Mouse (Mus musculus) heart, embryonic 14.5 days (tissue): ENCODE results near the gene Zfp326. TPM values are rescaled to one million over a fixed set of nuclear protein-coding genes. Genes with fewer than 3 reads are reported as not detected.
A peak's percentile ranks its signal among the peaks of the same experiment; 100 is the strongest.

ENCODE experiments used
- ATAC-seq: fragments of 200-750 bp; cut with Nextera tagmentation; 2 replicates; pipeline ENCODE4 v1.8.0; 2017; ENCODE audit warnings: low read depth, moderate TSS enrichment; ENCODE audit not compliant: insufficient number of reproducible peaks, insufficient read depth, low FRiP score
- H3K27ac ChIP-seq, 2 experiments: fragments of 200-500 bp in 1 of 2; fragments of 300-500 bp in 1 of 2; sonication (generic) in 1 of 2; replicated peaks in 1 of 2; 2 replicates each; pipeline ENCODE4 v1.5.1; 2012 to 2014; ENCODE audit warnings: low read depth in 2 of 2, low read length in 2 of 2, control low read depth in 1 of 2, mild to moderate bottlenecking in 1 of 2, mixed read lengths in 1 of 2; ENCODE audit not compliant: control insufficient read depth in 1 of 2, insufficient read depth in 1 of 2
- H3K27me3 ChIP-seq: fragments of 300-500 bp; sonication (generic); 2 replicates; pipeline ENCODE4 v1.6.1; 2014; ENCODE audit warnings: mild to moderate bottlenecking, low read length, control low read depth; ENCODE audit not compliant: control insufficient read depth, insufficient read depth
- H3K36me3 ChIP-seq: fragments of 300-500 bp; sonication (generic); 2 replicates; pipeline ENCODE4 v1.6.1; 2014; ENCODE audit warnings: mild to moderate bottlenecking, control low read depth, low read length, mixed read lengths; ENCODE audit not compliant: control insufficient read depth, insufficient read depth
- H3K4me1 ChIP-seq, 2 experiments: fragments of 200-500 bp in 1 of 2; fragments of 300-500 bp in 1 of 2; sonication (generic) in 1 of 2; 2 replicates each; pipeline ENCODE4 v1.6.1; 2012 to 2014; ENCODE audit warnings: low read length in 2 of 2, control low read depth in 1 of 2, mixed read lengths in 1 of 2; ENCODE audit not compliant: control insufficient read depth in 2 of 2, insufficient read depth in 2 of 2
- H3K4me2 ChIP-seq: fragments of 300-500 bp; sonication (generic); 2 replicates; pipeline ENCODE4 v1.6.1; 2014; ENCODE audit warnings: mild to moderate bottlenecking, low read length
- H3K4me3 ChIP-seq, 2 experiments: fragments of 200-500 bp in 1 of 2; fragments of 300-500 bp in 1 of 2; sonication (generic) in 1 of 2; 2 replicates each; pipeline ENCODE4 v1.5.1; 2012 to 2014; ENCODE audit warnings: low read length in 2 of 2, mild to moderate bottlenecking in 2 of 2, control low read depth in 1 of 2, low read depth in 1 of 2, moderate library complexity in 1 of 2; ENCODE audit not compliant: control insufficient read depth in 1 of 2, insufficient read depth in 1 of 2
- H3K9ac ChIP-seq: fragments of 300-500 bp; sonication (generic); 2 replicates; pipeline ENCODE4 v1.6.1; 2014; ENCODE audit warnings: mild to moderate bottlenecking, low read length
- H3K9me3 ChIP-seq: fragments of 300-500 bp; sonication (generic); 2 replicates; pipeline ENCODE4 v1.6.1; 2016; ENCODE audit warnings: low read length, control low read depth; ENCODE audit not compliant: control insufficient read depth
- WGBS: fragments of 180-500 bp; shearing (Covaris S2); extraction: QIAGEN DNeasy Blood & Tissue Kit; methylation state at CpG from one replicate; pipeline ENCODE4 v1.1.7; 2014; 5-methylcytosine and 5-hydroxymethylcytosine counted together
- polyA plus RNA-seq: library from polyadenylated mRNA; unstranded; fragments of >200 nt; fragmentation: Nextera tagmentation; extraction: Ambion mirVana; gene quantifications from 2 replicates; pipeline ENCODE4 v1.2.1, GENCODE M21; 2014

The Zfp326 gene
- polyA plus RNA-seq, 1 experiment from 2014 or later, result 24.4 TPM

GRCm38 (mm10) chr5:105867841-105868447, 8.4 kb upstream of the Zfp326 start:
- Histone ChIP-seq H3K4me2 (peak overlapping the region; percentile 45), H3K9ac (0 out of 2 replicates have a peak overlapping the region, but pooled peaks have one; percentile 5), H3K4me3 (no peak overlapping the region), H3K9me3 (no peaks in the 10 kb centered on the region), H3K36me3 (no peaks in the 10 kb centered on the region), H3K27ac (peak overlapping the region; percentile 44 to 53; a peak in 3 of 4 replicates), H3K4me1 (peaks cover 8 to 14% of the 10 kb centered on the region in 2 experiments), H3K27me3 (no peaks in the 10 kb centered on the region)
- ATAC-seq, result peak; percentile 59; the same call in 1 of the 2 replicates
- 45% methylated on average over 16 of the region's 16 CpGs for WGBS

DNA sequence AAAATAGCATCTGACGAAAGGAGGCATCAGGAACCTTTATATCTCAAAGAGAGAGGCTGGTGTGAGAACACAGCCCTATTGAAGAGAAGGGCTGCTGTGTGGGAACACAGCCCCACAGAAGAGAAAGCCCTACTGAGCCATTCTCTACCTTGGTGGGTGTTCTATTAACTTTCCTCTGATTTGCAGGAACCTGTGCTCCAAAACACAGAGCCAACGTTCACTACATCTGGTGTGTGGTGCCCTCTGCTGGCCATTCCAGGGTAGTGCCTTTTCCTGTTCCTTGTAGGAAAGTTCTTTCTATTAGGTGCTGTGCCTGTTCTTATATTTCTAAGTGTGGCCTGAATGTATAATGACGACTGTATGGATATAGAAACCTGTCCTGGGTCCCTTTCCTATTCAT, 7.8 kb upstream of the Zfp326 start:
- H3K9ac ChIP-seq, result no peak overlapping the region
- no peaks in the 10 kb centered on the region for H3K27me3 ChIP-seq
- no peaks in the 10 kb centered on the region for H3K9me3 ChIP-seq
- 31% methylated on average over 3 of the region's 3 CpGs for WGBS
- ATAC-seq, result 0 out of 2 replicates have a peak, but pooled peaks have one; percentile 31
- no peak overlapping the region for H3K4me3 ChIP-seq
- peak overlapping the region; percentile 17 to 53; a peak in 2 of 4 replicates for H3K27ac ChIP-seq
- no peaks in the 10 kb centered on the region for H3K36me3 ChIP-seq
- peaks cover 8 to 14% of the 10 kb centered on the region in 2 experiments for H3K4me1 ChIP-seq
- peak overlapping the region; percentile 45 for H3K4me2 ChIP-seq

DNA sequence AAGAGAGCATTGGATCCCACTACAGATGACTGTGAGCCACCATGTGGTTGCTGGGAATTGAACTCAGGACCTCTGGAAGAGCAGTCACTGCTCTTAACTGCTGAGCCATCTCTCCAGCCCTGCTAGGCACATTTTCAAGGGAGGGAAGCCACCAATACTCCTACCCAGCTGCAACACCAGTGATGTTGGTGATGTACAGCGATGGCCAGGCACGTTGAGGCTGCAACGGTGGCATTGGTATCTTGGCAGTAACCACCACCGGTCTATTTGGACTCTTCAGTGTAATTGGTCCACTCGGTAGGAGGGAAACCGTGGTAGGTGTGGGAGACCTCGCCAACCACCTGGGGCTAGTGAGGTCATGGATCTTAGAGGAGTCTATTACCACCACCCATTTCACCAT, 6.6 kb upstream of the Zfp326 start:
- Histone ChIP-seq H3K9ac (no peak overlapping the region), H3K9me3 (no peaks in the 10 kb centered on the region), H3K4me1 (peaks cover 8 to 14% of the 10 kb centered on the region in 2 experiments), H3K27me3 (no peaks in the 10 kb centered on the region), H3K27ac (no peak overlapping the region), H3K36me3 (no peaks in the 10 kb centered on the region), H3K4me2 (no peak overlapping the region), H3K4me3 (no peak overlapping the region)
- 78% methylated on average over 7 of the region's 7 CpGs for WGBS
- ATAC-seq, result no peak

DNA sequence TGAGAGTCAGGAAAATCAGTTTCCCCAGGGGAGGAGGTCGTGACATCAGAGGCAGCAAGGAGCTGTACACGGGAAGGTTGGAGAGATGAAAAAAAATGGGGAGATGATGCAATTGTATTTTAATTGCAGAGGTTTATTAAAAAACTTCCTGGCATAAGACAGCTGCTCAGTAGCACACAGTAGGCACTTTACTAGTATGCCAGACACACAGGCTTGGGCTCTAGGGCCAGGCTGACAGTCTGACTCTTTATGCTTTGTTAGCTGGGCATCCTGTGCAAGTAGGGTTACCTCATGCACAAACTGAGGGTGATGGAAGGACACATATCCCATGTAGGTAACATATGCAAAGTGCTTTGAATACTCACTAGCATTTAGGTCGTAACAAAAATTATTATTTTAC, 5.2 kb upstream of the Zfp326 start:
- H3K36me3 ChIP-seq, result no peaks in the 10 kb centered on the region
- H3K9me3 ChIP-seq, result no peaks in the 10 kb centered on the region
- no peak overlapping the region for H3K9ac ChIP-seq
- H3K27me3 ChIP-seq, result no peaks in the 10 kb centered on the region
- no peak overlapping the region for H3K4me2 ChIP-seq
- no peak overlapping the region for H3K4me3 ChIP-seq
- ATAC-seq, result no peak
- WGBS, result 74% methylated on average over 3 of the region's 3 CpGs
- H3K4me1 ChIP-seq, result peaks cover 15 to 19% of the 10 kb centered on the region in 2 experiments
- H3K27ac ChIP-seq, result no peak overlapping the region

DNA sequence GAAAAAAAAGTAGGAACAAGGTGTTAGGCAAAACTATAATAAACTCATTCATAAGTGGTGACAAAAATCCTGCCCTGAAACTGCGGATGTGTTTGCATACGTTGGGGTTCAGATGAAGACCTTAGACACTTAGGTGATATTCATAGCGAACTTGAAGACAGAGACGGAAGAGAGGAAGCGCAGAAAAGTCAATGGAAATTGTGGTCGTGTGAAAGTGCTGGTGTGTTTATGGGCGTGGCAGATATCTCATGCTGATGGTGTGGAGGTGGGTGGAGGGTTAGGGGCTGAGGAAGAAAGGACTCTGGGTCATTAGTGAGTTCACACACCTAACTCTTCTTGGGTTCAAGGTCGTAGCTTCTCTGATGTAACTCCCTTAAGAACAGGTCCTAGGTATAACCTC, 4.2 kb upstream of the Zfp326 start:
- Histone ChIP-seq H3K9ac (no peak overlapping the region), H3K36me3 (no peaks in the 10 kb centered on the region), H3K4me3 (no peak overlapping the region), H3K9me3 (no peaks in the 10 kb centered on the region), H3K27ac (no peak overlapping the region), H3K4me2 (no peak overlapping the region), H3K27me3 (no peaks in the 10 kb centered on the region), H3K4me1 (peaks cover 15 to 19% of the 10 kb centered on the region in 2 experiments)
- 78% methylated on average over 8 of the region's 8 CpGs for WGBS
- no peak for ATAC-seq

DNA sequence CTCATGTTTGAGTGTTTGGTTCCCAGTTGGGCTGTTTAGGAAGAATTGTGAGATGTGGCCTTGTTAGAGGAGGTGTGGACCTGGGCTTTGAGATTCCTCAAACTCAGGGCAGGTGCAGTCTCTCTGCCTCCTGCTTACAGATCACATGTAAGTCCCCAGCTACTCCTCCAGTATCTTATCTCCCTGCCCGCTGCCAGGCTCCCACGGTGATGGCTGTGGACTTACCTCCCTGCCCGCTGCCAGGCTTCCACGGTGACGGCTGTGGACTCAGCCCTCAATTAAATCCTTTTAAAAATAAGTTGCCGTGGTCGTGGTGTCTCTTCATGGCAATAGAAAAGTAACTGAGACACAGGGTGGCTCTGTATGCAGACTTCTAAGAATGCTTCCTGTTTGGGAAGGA, 3.4 kb upstream of the Zfp326 start:
- Histone ChIP-seq H3K4me1 (peaks cover 9 to 14% of the 10 kb centered on the region in 2 experiments), H3K27me3 (no peaks in the 10 kb centered on the region), H3K9me3 (no peaks in the 10 kb centered on the region), H3K4me3 (no peak overlapping the region), H3K36me3 (no peaks in the 10 kb centered on the region), H3K9ac (no peak overlapping the region), H3K27ac (no peak overlapping the region), H3K4me2 (no peak overlapping the region)
- 23% methylated on average over 7 of the region's 7 CpGs for WGBS
- no peak for ATAC-seq

DNA sequence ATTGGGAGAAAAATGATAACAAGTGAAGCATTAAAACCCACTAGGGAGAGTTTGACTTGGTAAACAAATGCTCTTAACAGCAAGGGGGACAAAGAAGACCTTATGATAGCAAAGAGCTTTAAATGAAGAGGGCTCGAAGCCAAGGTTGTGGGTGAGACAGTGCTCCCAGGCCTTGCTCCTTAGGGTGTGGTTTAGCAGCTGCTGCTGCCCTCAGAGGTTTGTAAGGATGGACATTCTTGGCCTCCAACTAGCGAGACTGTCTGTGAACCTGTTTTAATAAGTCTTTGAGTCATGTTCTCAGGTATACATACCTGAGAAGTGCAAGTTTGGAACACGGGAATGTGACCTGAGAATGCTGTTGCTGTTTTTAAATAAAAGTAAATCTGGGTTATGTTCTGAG, 2.6 kb upstream of the Zfp326 start:
- no peaks in the 10 kb centered on the region for H3K36me3 ChIP-seq
- 80% methylated on average over 3 of the region's 3 CpGs for WGBS
- H3K27me3 ChIP-seq, result no peaks in the 10 kb centered on the region
- H3K9ac ChIP-seq, result no peak overlapping the region
- peaks cover 7 to 15% of the 10 kb centered on the region in 2 experiments for H3K4me1 ChIP-seq
- no peaks in the 10 kb centered on the region for H3K9me3 ChIP-seq
- ATAC-seq, result no peak
- no peak overlapping the region for H3K4me3 ChIP-seq
- no peak overlapping the region for H3K27ac ChIP-seq
- H3K4me2 ChIP-seq, result no peak overlapping the region

DNA sequence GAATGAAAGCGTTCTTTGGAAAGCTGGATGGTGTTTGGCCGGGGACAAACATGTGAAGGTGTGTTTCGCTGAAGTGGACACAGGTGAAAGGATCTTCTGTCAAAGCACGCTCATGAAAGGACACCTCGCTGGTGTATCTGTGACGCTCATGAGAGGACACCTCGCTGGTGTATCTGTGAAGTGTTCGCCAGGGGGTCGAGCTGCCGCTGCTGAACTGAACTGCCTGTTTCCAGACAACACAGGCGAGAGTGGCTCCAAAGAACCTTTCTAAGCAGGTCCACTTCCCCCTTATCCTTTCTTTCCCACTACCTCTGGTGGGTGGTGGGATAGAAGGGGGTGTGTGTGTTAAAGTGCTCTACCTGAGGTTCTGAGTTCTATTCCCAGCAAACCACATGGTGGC, 1.9 kb upstream of the Zfp326 start:
- H3K36me3 ChIP-seq, result no peaks in the 10 kb centered on the region

More for the DNA sequence above, 1.9 kb upstream of the Zfp326 start:
- Histone ChIP-seq H3K27me3 (no peaks in the 10 kb centered on the region), H3K4me2 (no peak overlapping the region), H3K9ac (no peak overlapping the region), H3K4me3 (no peak overlapping the region), H3K9me3 (no peaks in the 10 kb centered on the region), H3K4me1 (peaks cover 7 to 20% of the 10 kb centered on the region in 2 experiments), H3K27ac (no peak overlapping the region)
- ATAC-seq, result no peak
- 93% methylated on average over 11 of the region's 11 CpGs for WGBS
